Mouse (Mus musculus) forebrain, embryonic 13.5 days (tissue): ENCODE measurements around the gene Nt5dc2. TPM values are rescaled to one million over a fixed set of nuclear protein-coding genes. Genes with fewer than 3 reads are reported as not detected.

Experiments
- ATAC-seq: fragments of 200-750 bp; cut with Nextera tagmentation; 2 replicates; pipeline ENCODE4 v1.8.0; 2017
- H3K27ac ChIP-seq: fragments of 300-500 bp; sonication (generic); 2 replicates; pipeline ENCODE4 v1.5.1; 2015; ENCODE audit warnings: inconsistent platforms, mild to moderate bottlenecking, moderate library complexity
- H3K27me3 ChIP-seq: fragments of 300-500 bp; sonication (generic); 2 replicates; pipeline ENCODE4 v1.6.1; 2015; ENCODE audit warnings: mild to moderate bottlenecking, inconsistent platforms
- H3K36me3 ChIP-seq: fragments of 300-500 bp; sonication (generic); 2 replicates; pipeline ENCODE4 v1.6.1; 2015; ENCODE audit warnings: mild to moderate bottlenecking, inconsistent platforms; ENCODE audit not compliant: poor library complexity, severe bottlenecking
- H3K4me1 ChIP-seq: fragments of 300-500 bp; sonication (generic); 2 replicates; pipeline ENCODE4 v1.6.1; 2015; ENCODE audit warnings: inconsistent platforms
- H3K4me2 ChIP-seq: fragments of 300-500 bp; sonication (generic); 2 replicates; pipeline ENCODE4 v1.6.1; 2015; ENCODE audit warnings: inconsistent platforms, mild to moderate bottlenecking, moderate library complexity
- H3K4me3 ChIP-seq: fragments of 300-500 bp; sonication (generic); 2 replicates; pipeline ENCODE4 v1.5.1; 2015; ENCODE audit warnings: mild to moderate bottlenecking, inconsistent platforms
- H3K9ac ChIP-seq: fragments of 300-500 bp; sonication (generic); 2 replicates; pipeline ENCODE4 v1.6.1; 2015; ENCODE audit warnings: mild to moderate bottlenecking, inconsistent platforms
- H3K9me3 ChIP-seq: fragments of 300-500 bp; sonication (generic); replicated peaks from 2 replicates; pipeline ENCODE4 v1.6.1; 2016; ENCODE audit warnings: inconsistent platforms
- WGBS: fragments of 180-500 bp; shearing (Covaris S2); methylation state at CpG from one replicate; pipeline ENCODE4 v1.1.7; 2015; 5-methylcytosine and 5-hydroxymethylcytosine counted together
- polyA plus RNA-seq: library from polyadenylated mRNA; unstranded; fragments of >200 nt; fragmentation: Nextera tagmentation; extraction: Ambion mirVana; gene quantifications from 2 replicates; pipeline ENCODE4 v1.2.1, GENCODE M21; 2015

Nt5dc2 gene
- polyA plus RNA-seq, 1 experiment from 2014 or later, result 306 TPM

- Histone ChIP-seq H3K36me3 (peaks cover 13% of the 10 kb centered on the region; the same call in 1 of the 2 replicates), H3K27ac (peak overlapping the region; percentile 90), H3K4me3 (peak overlapping the region; percentile 73), H3K4me1 (peaks cover 52% of the 10 kb centered on the region), H3K9ac (peak overlapping the region; percentile 77), H3K27me3 (no peaks in the 10 kb centered on the region), H3K9me3 (no peaks in the 10 kb centered on the region), H3K4me2 (peak overlapping the region; percentile 90)
- WGBS, result 2% methylated on average over 23 of the region's 23 CpGs
- peak; percentile 10 for ATAC-seq
These were observed 2.6 kb upstream of the Nt5dc2 start for GRCm38 (mm10) chr14:31128101-31128825.

- peak within 1 kb of the TSS; percentile 90 for H3K4me2 ChIP-seq
- WGBS, result under 1% methylated on average over 33 of the region's 33 CpGs
- peak within 1 kb of the TSS; percentile 73 for H3K4me3 ChIP-seq
- H3K27ac ChIP-seq, result peak within 1 kb of the TSS; percentile 90
- ATAC-seq, result peak; percentile 97
- H3K36me3 ChIP-seq, result peaks cover 8% of the 10 kb centered on the region; the same call in 1 of the 2 replicates
- H3K9ac ChIP-seq, result peak within 1 kb of the TSS; percentile 77
- H3K27me3 ChIP-seq, result no peaks in the 10 kb centered on the region
- H3K9me3 ChIP-seq, result no peaks in the 10 kb centered on the region
- H3K4me1 ChIP-seq, result peaks cover 58% of the 10 kb centered on the region
These were observed 2.0 kb upstream of the Nt5dc2 start, which contains the start of gene Smim4 for GRCm38 (mm10) chr14:31128826-31129219. Gene Smim4 (minus strand): TSS chr14:31128956.

GRCm38 (mm10) chr14:31129326-31130235 is 1.3 kb upstream of the Nt5dc2 start:
- no peaks in the 10 kb centered on the region for H3K27me3 ChIP-seq
- H3K9me3 ChIP-seq, result no peaks in the 10 kb centered on the region
- H3K4me3 ChIP-seq, result peak overlapping the region; percentile 73
- no peak for ATAC-seq
- peak overlapping the region; percentile 90 for H3K27ac ChIP-seq
- WGBS, result 66% methylated on average over 15 of the region's 15 CpGs
- H3K4me1 ChIP-seq, result peaks cover 66% of the 10 kb centered on the region
- peaks cover 10% of the 10 kb centered on the region; the same call in 1 of the 2 replicates for H3K36me3 ChIP-seq
- peak overlapping the region; percentile 90 for H3K4me2 ChIP-seq
- H3K9ac ChIP-seq, result peak overlapping the region; percentile 93; the same call in 1 of the 2 replicates

- WGBS, result under 1% methylated on average over 43 of the region's 43 CpGs
These were observed 494 bp downstream of the Nt5dc2 start for GRCm38 (mm10) chr14:31131272-31131821.

GRCm38 (mm10) chr14:31132031-31132430 is 1.2 kb downstream of the Nt5dc2 start:
- Histone ChIP-seq H3K27me3 (no peaks in the 10 kb centered on the region), H3K4me2 (peak overlapping the region; percentile 83), H3K9ac (peak overlapping the region; percentile 93), H3K4me1 (peaks cover 57% of the 10 kb centered on the region), H3K27ac (peak overlapping the region; percentile 78; the same call in 1 of the 2 replicates), H3K9me3 (no peaks in the 10 kb centered on the region), H3K36me3 (peaks cover 28% of the 10 kb centered on the region), H3K4me3 (peak overlapping the region; percentile 87)
- 8% methylated on average over 6 of the region's 6 CpGs for WGBS
- no peak for ATAC-seq

More at GRCm38 (mm10) chr14:31131272-31131821, 494 bp downstream of the Nt5dc2 start:
- H3K27me3 ChIP-seq, result no peaks in the 10 kb centered on the region
- peak overlapping the region; percentile 83 for H3K4me2 ChIP-seq
- no peaks in the 10 kb centered on the region for H3K9me3 ChIP-seq
- peaks cover 21% of the 10 kb centered on the region for H3K36me3 ChIP-seq
- H3K27ac ChIP-seq, result peak overlapping the region; percentile 90
- no peak; the same call in 1 of the 2 replicates for ATAC-seq
- peak overlapping the region; percentile 87 for H3K4me3 ChIP-seq
- H3K9ac ChIP-seq, result peak overlapping the region; percentile 93
- peaks cover 62% of the 10 kb centered on the region for H3K4me1 ChIP-seq

- H3K4me1 ChIP-seq, result peaks cover 52% of the 10 kb centered on the region
- no peaks in the 10 kb centered on the region for H3K27me3 ChIP-seq
- H3K9ac ChIP-seq, result peak overlapping the region; percentile 93
- peak overlapping the region; percentile 87 for H3K4me3 ChIP-seq
- ATAC-seq, result no peak
- 89% methylated on average over 7 of the region's 7 CpGs for WGBS
- H3K9me3 ChIP-seq, result no peaks in the 10 kb centered on the region
- peak overlapping the region; percentile 83 for H3K4me2 ChIP-seq
- H3K27ac ChIP-seq, result peak overlapping the region; percentile 78
- peaks cover 33% of the 10 kb centered on the region for H3K36me3 ChIP-seq
These were observed 1.7 kb downstream of the Nt5dc2 start for GRCm38 (mm10) chr14:31132491-31132975.

- H3K9ac ChIP-seq, result peak overlapping the region; percentile 93; the same call in 1 of the 2 replicates
- H3K27ac ChIP-seq, result peak overlapping the region; percentile 78
- no peaks in the 10 kb centered on the region for H3K27me3 ChIP-seq
- WGBS, result 75% methylated on average over 11 of the region's 11 CpGs
- H3K9me3 ChIP-seq, result no peaks in the 10 kb centered on the region
- peaks cover 48% of the 10 kb centered on the region for H3K4me1 ChIP-seq
- H3K4me3 ChIP-seq, result peak overlapping the region; percentile 87
- no peak for ATAC-seq
- H3K4me2 ChIP-seq, result peak overlapping the region; percentile 83
- H3K36me3 ChIP-seq, result peaks cover 39% of the 10 kb centered on the region
These were observed 2.3 kb downstream of the Nt5dc2 start for GRCm38 (mm10) chr14:31133023-31133665.

GRCm38 (mm10) chr14:31134015-31135000 is 3.5 kb downstream of the Nt5dc2 start:
- H3K27ac ChIP-seq, result peak overlapping the region; percentile 78
- H3K4me1 ChIP-seq, result peaks cover 46% of the 10 kb centered on the region
- peak overlapping the region; percentile 93; the same call in 1 of the 2 replicates for H3K9ac ChIP-seq

GRCm38 (mm10) chr14:31135495-31136410 is 4.9 kb downstream of the Nt5dc2 start:
- Histone ChIP-seq H3K9me3 (no peaks in the 10 kb centered on the region), H3K27ac (no peak overlapping the region), H3K4me1 (peaks cover 35% of the 10 kb centered on the region), H3K27me3 (no peaks in the 10 kb centered on the region), H3K36me3 (peaks cover 65% of the 10 kb centered on the region), H3K4me3 (no peak overlapping the region), H3K4me2 (no peak overlapping the region), H3K9ac (no peak overlapping the region)
- ATAC-seq, result no peak
- WGBS, result 94% methylated on average over 34 of the region's 34 CpGs

More at GRCm38 (mm10) chr14:31134015-31135000, 3.5 kb downstream of the Nt5dc2 start:
- peak overlapping the region; percentile 83 for H3K4me2 ChIP-seq
- no peaks in the 10 kb centered on the region for H3K27me3 ChIP-seq
- no peak overlapping the region for H3K4me3 ChIP-seq
- H3K36me3 ChIP-seq, result peaks cover 51% of the 10 kb centered on the region
- 74% methylated on average over 25 of the region's 25 CpGs for WGBS
- H3K9me3 ChIP-seq, result no peaks in the 10 kb centered on the region
- no peak for ATAC-seq
